Mouse (Mus musculus) 3134 (cell line): ENCODE data around the gene Gtpbp3.

Experiments
- DNase-seq: peaks from one replicate; pipeline ENCODE4 v3.0.0-alpha.2; 2011; ENCODE audit warnings: low spot score; ENCODE audit not compliant: insufficient read length; ENCODE audit errors: extremely low read depth

Gene Gtpbp3

DNA sequence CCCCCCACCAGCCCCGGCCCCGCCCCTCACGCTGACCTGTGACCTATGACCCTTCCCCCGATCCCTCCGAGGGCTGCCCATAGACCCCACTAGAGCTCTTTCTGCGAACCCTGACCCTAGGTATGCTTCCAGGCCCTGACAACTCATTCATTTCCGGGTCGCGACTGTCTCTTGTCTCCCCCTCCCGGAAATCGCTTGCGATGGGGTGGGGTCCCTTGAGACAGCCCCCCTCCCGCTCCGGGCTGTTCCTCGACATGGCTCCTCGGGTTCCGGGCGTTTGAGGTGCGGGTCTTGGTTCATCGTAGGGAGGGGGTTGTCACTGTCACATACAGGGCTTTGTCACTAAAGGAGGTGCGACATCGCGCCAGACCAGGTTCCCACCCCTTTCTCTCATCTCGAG is 18.5 kb upstream of the Gtpbp3 start:
- peak; percentile 42 for DNase-seq

DNA sequence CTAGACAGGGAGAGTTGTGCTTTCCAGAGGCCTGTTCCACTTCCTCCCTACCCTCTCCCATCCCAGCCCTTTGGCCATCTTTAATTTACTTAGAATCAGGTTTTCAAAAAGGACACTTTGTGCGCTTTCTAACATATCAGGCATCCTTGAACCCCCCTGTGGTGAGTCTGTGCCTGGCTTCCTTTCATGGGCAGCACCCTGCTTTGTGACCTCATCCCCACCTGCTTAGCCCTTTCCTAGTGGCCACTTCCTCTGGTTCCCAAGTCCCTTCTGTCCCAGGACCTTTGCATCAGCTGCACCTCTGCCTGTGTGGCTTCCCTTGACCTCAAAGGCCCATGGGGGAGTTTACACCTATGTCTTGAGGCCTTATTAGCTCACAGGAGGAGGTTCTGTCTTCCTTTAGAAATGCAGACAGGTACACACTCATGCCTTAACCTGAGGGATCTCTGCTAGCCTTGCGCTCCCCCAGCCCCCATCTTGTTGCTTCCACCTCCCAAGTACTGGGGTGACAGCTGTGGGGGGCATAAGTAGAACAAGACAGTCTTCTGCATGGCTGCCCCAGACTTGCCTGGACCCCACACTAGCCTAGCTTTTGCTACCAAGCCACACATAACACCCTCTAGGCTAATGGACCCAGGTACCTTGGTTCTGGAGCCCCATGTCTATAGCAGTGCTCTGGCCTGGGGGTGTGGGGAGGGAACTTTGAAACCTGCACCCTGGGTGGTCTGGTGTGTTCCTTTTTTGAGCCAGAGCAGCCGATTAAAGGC is 17.6 kb upstream of the Gtpbp3 start:
- no peak for DNase-seq

DNA sequence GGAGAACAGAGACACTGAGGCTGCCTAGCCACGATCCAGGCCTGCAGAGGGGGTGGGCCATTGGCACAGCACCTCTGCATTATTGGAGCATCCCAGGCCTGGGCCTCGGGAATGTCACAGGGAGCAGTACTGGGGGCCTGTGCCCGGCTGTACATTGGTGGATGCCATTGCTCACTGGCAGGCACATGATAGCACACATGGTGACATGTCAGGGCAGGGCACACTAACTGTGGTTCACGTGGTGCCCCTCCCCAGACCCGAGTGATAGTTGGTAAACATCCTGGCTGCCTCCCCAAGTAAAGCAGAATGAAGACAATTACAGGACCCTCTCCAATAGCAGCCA is 17.0 kb upstream of the Gtpbp3 start:
- no peak for DNase-seq

DNA sequence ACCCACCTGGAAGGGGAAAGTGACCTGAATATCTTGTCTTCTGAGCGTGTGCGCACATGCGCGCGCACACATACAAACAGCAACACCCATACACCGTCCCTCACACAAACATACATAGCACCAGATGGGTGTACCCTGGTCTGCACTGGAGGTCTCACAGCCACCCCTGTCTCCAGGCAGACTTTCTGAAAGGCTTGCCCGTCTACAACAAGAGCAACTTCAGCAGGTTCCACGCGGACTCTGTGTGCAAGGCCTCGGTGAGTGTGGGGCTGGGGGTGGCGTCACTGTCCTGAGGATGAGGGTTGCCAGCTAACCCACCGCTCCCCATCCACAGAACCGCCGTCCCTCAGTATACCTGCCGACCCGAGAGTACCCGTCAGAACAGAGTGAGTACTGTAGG is 16.0 kb upstream of the Gtpbp3 start:
- no peak for DNase-seq

DNA sequence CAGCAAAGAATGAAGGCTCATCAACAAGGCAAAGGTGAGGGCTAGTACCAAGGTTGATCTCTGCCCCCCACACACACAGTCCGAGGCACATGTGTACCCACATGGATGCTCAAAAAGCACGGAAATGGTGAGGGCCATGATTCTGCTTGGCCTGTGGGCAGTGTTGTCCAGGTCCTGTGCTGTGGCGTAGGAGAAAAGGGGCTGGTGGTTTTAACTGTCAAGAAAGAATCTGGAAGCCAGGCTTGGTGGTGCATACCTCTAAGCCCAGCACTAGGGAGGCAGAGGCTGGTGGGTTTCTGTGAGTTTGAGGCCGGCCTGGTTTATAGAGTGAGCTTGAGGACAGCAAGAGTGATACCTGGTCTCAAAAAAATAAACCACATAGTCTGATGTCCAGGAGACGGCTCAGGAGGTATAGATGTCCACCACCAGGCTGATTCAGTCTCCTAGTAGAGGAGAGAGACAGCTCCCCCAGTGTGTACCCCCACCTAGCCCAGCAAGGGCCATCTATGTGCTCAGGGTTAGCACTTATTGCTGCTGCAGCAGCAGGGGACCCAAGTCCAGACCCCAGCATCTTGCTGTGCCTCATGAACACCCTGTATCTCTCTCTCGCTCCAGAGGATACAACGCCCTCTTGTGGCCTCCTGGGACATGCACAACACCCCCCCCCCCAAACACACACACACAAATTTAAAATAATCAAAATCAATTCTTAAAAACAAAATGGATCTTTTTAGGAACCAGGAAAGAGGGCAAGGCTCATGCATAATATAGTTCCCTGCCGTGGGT is 15.1 kb upstream of the Gtpbp3 start:
- DNase-seq = no peak

DNA sequence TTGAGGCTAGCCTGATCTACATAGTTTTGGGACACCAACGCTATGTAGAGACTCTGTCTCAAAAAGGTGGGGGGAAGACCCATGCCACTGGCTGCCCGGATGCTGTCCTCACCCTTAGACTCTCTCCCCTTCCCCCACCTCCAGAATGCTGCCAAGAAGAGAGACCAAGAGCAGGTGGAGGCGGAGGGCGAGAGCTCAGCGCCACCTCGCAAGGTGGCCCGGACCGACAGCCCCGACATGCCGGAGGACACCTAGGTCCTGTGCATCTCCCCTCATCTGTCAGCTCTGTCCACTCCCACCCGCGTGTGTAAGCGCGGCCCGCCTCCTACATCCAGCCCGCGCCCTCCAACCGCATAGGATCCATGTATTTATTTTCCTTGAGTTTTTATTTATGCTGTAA is 13.6 kb upstream of the Gtpbp3 start:
- DNase-seq = no peak

DNA sequence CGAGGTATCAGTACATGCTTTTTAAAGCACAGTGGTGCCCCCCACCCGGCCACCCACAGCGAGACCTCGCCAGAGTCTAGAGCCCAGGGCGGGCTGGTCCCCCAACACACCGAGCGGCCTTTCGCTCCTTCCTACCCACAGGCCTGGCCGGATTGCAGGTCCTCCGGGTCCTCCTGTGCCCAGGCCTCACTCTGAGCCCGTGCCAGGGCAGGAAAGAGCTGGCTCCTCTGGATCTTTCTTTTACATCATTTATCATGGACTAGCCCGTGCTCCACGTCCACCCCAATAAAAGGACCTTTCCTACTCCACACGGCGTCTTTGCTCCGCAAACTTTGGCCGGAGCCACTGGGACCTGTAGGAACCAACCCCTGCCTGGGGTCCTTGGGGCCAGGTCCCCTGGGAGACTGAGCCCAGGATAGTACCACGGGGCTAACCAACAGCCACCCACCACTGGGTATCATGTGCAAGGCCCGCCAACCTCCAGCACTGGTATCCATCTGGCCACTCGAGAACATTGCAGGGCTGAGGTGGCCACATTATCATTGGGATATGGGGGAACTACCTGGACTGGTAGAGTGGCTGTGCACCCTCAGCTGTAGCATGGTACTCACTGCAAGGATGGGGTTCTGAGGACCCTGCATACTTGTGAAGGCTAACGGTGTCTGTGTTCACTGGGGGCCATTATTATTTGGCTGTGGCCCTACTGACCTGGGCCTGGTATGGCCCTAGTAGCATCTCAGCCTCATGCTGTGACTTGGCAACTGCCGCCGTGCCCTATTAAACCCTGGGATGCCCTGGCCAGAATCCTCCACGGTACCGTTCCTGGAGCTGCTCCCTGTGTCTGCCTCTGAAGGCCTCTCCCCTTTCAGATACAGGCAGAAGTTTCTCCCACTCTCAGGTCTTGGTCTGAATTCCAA is 12.9 kb upstream of the Gtpbp3 start:
- DNase-seq = no peak

DNA sequence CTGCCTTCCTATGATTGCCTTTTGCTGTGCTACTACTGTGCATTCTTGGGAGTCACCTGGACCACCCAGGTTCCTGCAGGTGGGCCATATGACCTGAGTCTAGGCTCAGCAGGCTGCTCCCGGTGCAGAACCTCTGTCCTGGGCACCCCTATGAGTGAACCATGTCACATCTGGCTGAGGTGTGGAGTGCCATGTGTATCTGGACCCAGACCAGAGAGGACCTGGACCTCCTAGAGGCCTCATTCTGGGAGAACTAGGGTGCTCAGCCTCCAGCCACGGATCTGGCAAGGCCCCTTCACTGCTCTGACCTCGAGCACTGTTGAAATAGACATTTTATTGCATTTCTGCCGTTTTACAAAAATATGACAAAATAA is 12.2 kb upstream of the Gtpbp3 start:
- DNase-seq = no peak

DNA sequence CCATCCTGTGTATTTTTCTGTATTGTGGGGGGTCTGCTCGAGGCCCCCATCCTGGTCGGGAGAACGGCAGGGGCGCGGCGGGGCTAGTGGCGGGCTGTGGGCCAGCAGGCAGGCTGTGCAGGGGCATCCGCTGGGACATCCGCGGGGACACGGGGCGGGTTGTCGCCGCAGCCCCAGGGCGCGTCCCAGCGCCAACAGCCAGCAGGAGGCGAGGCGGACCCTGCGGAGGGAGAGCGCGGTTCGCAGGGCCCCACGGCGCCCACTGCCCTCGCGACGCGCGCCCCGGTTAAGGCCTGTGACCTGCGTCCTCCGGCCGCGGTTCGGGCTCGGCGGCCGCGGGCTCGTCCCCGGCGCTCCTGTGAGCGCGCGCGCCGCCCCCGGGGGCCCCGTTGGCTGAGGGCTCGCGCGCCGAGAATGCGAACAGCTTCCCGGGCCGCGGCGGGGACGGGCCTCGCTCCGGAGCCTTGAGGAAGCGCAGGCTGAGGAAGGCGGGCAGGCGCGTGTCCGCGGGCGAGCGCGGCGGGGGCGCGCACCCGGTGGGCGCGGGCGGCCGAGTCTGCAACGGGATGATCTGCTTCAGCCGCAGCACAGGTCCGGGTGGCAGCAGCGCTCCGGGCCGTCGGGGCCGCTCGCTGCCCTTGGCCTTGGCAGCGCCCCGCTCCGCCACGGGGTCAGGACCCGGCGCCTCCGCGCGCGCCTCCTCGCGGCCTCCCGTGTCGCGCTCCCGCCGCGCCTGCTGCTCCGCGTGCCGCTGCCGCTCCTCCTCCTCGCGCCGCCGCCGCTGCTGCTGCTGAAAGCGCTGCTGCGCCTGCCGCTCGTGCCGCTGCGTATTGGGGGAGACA is 11.6 kb upstream of the Gtpbp3 start:
- DNase-seq = peak; percentile 80

DNA sequence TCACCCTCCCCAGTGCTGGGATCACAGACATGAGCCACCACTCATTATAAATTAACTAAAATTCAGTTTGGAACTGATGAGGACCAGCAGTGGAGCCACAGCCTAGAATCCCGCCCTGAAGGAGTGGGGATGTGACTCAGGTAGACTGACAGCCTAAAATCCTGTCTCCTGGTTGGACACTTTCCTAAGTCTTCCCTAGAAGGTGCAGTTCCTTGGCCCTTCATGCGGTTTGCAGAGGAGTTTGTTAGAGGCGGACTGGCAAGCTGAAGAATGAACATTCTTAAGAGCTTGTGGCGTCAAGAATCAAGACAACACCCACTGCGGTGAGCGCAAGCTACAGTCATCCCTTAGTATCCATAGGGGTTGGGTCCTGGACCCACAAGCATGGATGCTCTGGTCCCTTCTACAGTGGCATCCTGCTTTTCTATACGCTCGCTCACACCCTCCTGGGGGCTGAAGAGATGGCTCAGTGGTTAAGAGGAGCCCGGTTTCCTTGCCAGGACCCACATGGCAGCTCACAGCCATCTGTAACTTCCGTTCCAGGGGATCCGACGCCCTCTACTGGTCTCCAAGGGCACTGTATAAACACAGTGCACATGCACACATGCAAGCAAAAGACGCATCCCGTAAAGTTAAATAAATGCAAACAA is 10.6 kb upstream of the Gtpbp3 start:
- no peak for DNase-seq

DNA sequence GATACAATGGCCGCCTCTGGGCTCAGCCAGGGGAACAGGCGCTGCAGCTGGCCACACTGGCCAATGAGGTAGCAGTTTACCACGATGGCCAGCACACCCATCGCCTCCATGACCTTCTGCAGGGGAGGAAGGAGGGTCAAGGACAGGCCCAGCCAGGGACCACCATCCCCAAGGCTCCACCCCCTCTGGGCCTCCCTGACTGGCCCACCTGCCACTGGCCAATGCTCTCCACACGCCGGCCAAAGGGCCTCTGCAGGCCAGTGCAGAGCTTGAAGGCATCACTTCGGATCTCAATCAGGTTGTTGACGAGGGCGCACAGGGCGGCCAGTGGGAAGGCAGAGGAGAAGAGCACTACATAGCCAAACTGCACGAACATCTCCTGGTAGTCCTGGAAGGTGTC is 9.0 kb upstream of the Gtpbp3 start:
- no peak for DNase-seq

DNA sequence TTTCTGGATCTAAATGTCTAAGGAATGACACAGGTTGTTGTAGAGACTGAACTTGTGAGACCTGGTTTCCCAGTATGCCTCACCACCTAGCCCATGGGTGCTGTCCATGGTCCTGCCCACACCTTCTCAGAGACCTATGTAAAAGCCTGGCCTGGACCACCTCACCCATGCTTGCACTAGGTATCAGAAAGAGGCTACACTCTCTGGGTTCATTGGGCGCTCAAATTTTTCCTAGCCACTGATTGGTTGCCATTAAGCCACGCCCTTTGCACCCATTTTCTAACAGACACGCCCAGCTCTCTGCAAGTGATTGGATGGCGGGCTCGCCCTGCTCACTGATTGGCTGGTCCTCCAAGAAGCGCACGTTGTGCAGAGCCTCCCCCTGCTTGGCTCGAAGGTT is 4.0 kb upstream of the Gtpbp3 start:
- no peak for DNase-seq

DNA sequence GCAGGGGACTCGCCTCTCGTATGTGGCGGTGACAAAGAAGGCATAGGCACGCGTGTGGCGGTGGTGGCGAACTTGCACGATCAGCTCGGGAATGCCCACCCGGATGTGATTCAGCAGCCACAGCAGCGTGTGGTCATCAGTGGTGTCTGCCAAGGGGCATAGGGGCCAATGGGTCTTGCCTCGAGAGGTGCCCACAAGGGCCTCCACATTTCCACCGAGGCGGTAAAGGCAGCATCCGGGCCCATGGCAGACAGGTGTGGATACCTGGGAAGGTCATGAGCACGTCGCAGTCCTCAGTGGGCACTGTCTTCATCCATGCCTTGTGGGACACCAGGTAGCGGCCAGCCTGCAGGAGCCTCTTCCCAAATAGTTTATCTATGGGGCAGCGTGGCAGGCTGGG is 3.2 kb upstream of the Gtpbp3 start:
- peak; percentile 73 for DNase-seq

DNA sequence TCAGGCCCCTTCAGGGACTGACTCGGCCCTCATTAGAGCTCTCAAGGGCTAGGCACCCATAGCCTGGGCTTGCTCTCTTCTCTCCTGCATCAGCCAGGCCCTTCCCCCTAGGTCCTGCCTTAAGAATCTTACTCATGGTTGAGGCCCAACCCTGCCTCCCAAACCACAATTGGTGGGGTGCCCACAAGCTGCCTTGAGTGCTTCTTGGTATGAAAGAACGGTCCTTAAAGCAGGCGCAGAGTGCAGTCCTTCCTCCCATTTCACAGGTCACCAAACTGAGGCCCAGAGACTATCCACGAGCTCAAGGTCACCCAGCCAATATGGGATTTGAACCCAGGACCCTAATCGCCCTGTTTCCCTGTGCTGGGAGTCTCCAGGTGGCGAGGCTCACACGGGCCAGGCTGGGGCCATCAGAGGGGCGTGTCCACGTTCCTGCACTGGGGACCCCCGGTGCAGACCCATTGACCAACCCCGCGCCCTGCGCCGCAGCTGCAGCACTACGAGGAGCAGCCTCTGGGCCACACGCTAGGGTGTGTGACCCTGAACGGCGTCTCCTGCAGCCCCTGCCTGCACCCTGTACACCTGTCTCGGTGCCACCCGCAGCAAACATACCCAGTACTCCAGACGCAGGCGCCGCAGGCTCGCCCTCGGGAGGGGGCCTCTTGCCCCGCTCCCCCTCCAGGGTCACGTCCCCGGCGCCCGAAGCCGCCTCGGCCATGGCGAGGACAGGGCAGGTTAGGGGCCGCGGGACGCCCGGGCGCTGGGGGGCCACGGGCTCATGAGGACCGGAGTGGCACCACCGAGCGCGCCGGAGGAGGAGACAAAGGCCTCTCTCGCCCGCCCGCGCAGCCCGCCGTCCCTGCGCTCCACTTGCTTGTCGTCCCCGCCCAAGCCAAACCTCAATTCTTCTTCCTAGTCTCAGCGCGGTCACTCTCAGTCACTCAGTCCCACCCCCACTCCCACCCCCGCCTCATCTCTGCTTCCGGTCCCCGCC is 2.5 kb upstream of the Gtpbp3 start, which contains the start of gene Ano8:
Gene Ano8, minus strand, starts transcription at position 822 of the 994 bp plus-strand sequence.
- DNase-seq = peak; percentile 88

DNA sequence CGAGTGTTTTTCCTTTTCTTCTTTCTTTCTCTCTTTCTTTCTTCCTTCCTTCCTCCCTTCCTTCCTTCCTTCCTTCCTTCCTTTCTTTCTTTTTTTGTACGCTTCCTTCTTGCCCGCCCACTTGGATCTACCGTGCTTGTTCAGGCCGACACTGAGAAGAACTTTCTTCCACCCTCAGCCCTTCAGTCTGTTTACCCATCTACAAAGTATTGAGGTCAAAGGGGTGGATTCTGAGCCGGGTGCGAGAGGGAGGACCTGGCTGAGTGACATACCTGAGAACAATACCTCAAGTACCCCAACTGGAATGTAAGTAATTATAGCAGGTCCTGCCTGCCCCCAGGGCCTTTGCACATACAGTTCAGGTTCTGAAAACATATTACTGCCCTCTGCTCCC is 1.8 kb upstream of the Gtpbp3 start:
- peak; percentile 45 for DNase-seq

DNA sequence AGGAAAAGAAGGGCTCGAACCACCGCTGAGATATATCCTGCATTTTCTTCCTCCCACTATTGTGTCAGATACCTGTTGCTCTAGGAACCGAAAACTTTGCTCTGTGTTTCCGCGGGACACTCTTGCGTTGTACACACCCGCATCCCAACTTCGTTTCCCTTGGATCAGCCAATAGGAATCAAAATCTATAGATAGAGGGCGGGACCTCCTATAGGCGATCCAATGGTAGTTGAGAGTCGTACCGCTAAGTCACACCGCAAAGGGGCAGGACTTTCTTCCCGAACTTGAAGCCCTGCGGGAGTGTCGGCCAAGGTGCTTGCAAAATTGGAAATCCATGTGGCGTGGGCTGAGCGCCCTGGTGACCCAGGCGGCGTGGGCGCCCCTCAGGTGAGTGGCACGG is 551 bp downstream of the Gtpbp3 start:
- DNase-seq = peak; percentile 78

DNA sequence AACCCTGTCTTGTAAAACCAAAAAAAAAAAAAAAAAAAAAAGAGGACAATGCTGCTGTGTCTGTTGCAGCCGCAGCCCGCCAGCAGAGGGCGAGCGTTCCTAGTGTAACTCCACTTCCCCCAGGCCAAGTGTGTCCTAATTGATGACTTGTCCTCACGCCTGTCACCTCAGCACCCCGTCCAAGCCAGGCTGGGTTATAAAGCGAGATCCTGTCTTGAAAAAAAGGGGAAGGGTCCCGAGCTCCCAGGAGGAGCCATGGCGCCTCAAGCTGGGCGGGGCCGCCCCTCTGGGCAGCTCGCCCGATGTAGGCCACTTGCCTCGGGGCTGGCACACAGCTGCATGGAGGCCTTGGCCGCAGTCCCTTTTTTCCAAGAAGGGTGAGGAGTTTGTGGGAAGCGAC is 7.1 kb downstream of the Gtpbp3 start:
- peak; percentile 95 for DNase-seq

DNA sequence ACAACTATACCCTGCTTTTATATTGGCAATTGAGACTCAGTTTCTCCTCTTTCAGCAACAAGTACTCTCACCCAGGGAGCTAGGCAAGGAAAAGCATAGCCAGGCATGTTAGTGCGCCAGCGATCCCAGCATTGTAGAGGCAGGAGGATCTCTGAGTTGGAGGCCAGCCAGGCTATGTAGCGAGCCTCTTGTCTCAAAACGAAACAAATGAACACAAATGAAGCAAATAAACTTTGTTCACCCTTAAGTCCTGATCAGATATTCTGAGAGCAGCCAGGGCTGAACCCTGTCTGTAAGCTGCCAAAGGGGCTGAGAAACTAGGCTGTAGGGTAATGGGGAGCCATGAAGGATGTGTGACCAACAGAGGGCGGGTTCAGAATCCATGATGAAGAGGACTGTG is 7.9 kb downstream of the Gtpbp3 start:
- no peak for DNase-seq

DNA sequence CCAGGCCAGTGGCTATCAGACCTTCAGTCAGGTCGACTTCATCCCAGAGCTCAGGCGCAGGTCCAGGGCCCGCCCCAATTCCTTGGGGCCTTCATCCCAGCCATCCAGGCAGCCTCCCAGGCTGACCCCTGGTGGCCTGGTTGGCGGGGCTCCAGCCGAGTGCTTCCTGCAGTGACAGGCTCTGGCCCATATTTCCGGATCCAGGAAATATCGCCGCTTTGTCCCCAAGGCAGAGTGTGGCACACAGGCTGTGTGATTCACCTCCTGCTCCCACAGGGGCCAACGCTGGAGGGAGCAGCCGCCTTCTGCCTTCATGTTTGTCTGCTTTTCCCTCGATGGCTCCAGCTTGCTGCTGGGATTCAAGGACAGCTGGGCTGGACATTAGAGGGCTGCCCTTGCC is 8.6 kb downstream of the Gtpbp3 start:
- peak; percentile 94 for DNase-seq
